Mouse (Mus musculus): ENCODE measurements around the gene Fgf13. TPM values are rescaled to one million over a fixed set of nuclear protein-coding genes. Genes with fewer than 3 reads are reported as not detected.

Fgf13 gene
- polyA plus RNA-seq, 1 experiment = 0.74 TPM

- TF ChIP-seq CTCF (IDR thresholded peaks at IDR 0.05; ENCODE audit: control insufficient read depth, insufficient read depth, insufficient replicate concordance, low read depth, low read length) (no peak), POLR2A (IDR thresholded peaks at IDR 0.05; ENCODE audit: control insufficient read depth, low read depth, low read length) (no peak)
- no peak overlapping the region for H3K4me3 ChIP-seq (ENCODE audit: control insufficient read depth, low read depth, low read length)
- H3K36me3 ChIP-seq (ENCODE audit: control insufficient read depth, insufficient read depth, low read length) = no peaks in the 10 kb centered on the region
- H3K27ac ChIP-seq (ENCODE audit: control insufficient read depth, insufficient read depth, low read depth, low read length) = no peak overlapping the region
- H3K27me3 ChIP-seq (ENCODE audit: control insufficient read depth, insufficient read depth, low read length) = no peaks in the 10 kb centered on the region
- no peaks in the 10 kb centered on the region for H3K4me1 ChIP-seq (ENCODE audit: control insufficient read depth, insufficient read depth, low read length)
These were observed 316.3 kb downstream of the Fgf13 start for GRCm38 (mm10) chrX:59251576-59251975.

GRCm38 (mm10) chrX:59243752-59244151 lies 324.1 kb downstream of the Fgf13 start:
- Histone ChIP-seq H3K36me3 (ENCODE audit: control insufficient read depth, insufficient read depth, low read length) (no peaks in the 10 kb centered on the region), H3K4me3 (ENCODE audit: control insufficient read depth, low read depth, low read length) (no peak overlapping the region), H3K4me1 (ENCODE audit: control insufficient read depth, insufficient read depth, low read length) (no peaks in the 10 kb centered on the region), H3K27me3 (ENCODE audit: control insufficient read depth, insufficient read depth, low read length) (no peaks in the 10 kb centered on the region), H3K27ac (ENCODE audit: control insufficient read depth, insufficient read depth, low read depth, low read length) (no peak overlapping the region)
- TF ChIP-seq POLR2A (IDR thresholded peaks at IDR 0.05; ENCODE audit: control insufficient read depth, low read depth, low read length) (no peak), CTCF (IDR thresholded peaks at IDR 0.05; ENCODE audit: control insufficient read depth, insufficient read depth, insufficient replicate concordance, low read depth, low read length) (no peak)

- TF ChIP-seq POLR2A (IDR thresholded peaks at IDR 0.05; ENCODE audit: control insufficient read depth, low read depth, low read length) = no peak
- no peak for TF ChIP-seq CTCF (IDR thresholded peaks at IDR 0.05; ENCODE audit: control insufficient read depth, insufficient read depth, insufficient replicate concordance, low read depth, low read length)
- H3K4me1 ChIP-seq (ENCODE audit: control insufficient read depth, insufficient read depth, low read length) = no peaks in the 10 kb centered on the region
- H3K4me3 ChIP-seq (ENCODE audit: control insufficient read depth, low read depth, low read length) = no peak overlapping the region
- no peaks in the 10 kb centered on the region for H3K36me3 ChIP-seq (ENCODE audit: control insufficient read depth, insufficient read depth, low read length)
- H3K27ac ChIP-seq (ENCODE audit: control insufficient read depth, insufficient read depth, low read depth, low read length) = no peak overlapping the region
- H3K27me3 ChIP-seq (ENCODE audit: control insufficient read depth, insufficient read depth, low read length) = no peaks in the 10 kb centered on the region
These were observed 324.7 kb downstream of the Fgf13 start for GRCm38 (mm10) chrX:59243176-59243575.

- TF ChIP-seq POLR2A (IDR thresholded peaks at IDR 0.05; ENCODE audit: control insufficient read depth, low read depth, low read length) = no peak
- TF ChIP-seq CTCF (IDR thresholded peaks at IDR 0.05; ENCODE audit: control insufficient read depth, insufficient read depth, insufficient replicate concordance, low read depth, low read length) = no peak
- H3K4me3 ChIP-seq (ENCODE audit: control insufficient read depth, low read depth, low read length) = no peak overlapping the region
- no peaks in the 10 kb centered on the region for H3K36me3 ChIP-seq (ENCODE audit: control insufficient read depth, insufficient read depth, low read length)
- no peaks in the 10 kb centered on the region for H3K27me3 ChIP-seq (ENCODE audit: control insufficient read depth, insufficient read depth, low read length)
- no peak overlapping the region for H3K27ac ChIP-seq (ENCODE audit: control insufficient read depth, insufficient read depth, low read depth, low read length)
- H3K4me1 ChIP-seq (ENCODE audit: control insufficient read depth, insufficient read depth, low read length) = no peaks in the 10 kb centered on the region
These were observed 326.5 kb downstream of the Fgf13 start for GRCm38 (mm10) chrX:59241460-59241747.

- Histone ChIP-seq H3K4me3 (ENCODE audit: control insufficient read depth, low read depth, low read length) (no peak overlapping the region), H3K36me3 (ENCODE audit: control insufficient read depth, insufficient read depth, low read length) (no peaks in the 10 kb centered on the region), H3K27me3 (ENCODE audit: control insufficient read depth, insufficient read depth, low read length) (no peaks in the 10 kb centered on the region), H3K27ac (ENCODE audit: control insufficient read depth, insufficient read depth, low read depth, low read length) (no peak overlapping the region), H3K4me1 (ENCODE audit: control insufficient read depth, insufficient read depth, low read length) (no peaks in the 10 kb centered on the region)
- TF ChIP-seq POLR2A (IDR thresholded peaks at IDR 0.05; ENCODE audit: control insufficient read depth, low read depth, low read length) = no peak
- no peak for TF ChIP-seq CTCF (IDR thresholded peaks at IDR 0.05; ENCODE audit: control insufficient read depth, insufficient read depth, insufficient replicate concordance, low read depth, low read length)
These were observed 327.0 kb downstream of the Fgf13 start for GRCm38 (mm10) chrX:59240683-59241459.

- no peak overlapping the region for H3K27ac ChIP-seq (ENCODE audit: control insufficient read depth, insufficient read depth, low read depth, low read length)
- H3K36me3 ChIP-seq (ENCODE audit: control insufficient read depth, insufficient read depth, low read length) = no peaks in the 10 kb centered on the region
- no peaks in the 10 kb centered on the region for H3K4me1 ChIP-seq (ENCODE audit: control insufficient read depth, insufficient read depth, low read length)
- TF ChIP-seq POLR2A (IDR thresholded peaks at IDR 0.05; ENCODE audit: control insufficient read depth, low read depth, low read length) (no peak), CTCF (IDR thresholded peaks at IDR 0.05; ENCODE audit: control insufficient read depth, insufficient read depth, insufficient replicate concordance, low read depth, low read length) (no peak)
- H3K4me3 ChIP-seq (ENCODE audit: control insufficient read depth, low read depth, low read length) = no peak overlapping the region
- no peaks in the 10 kb centered on the region for H3K27me3 ChIP-seq (ENCODE audit: control insufficient read depth, insufficient read depth, low read length)
These were observed 347.2 kb downstream of the Fgf13 start for GRCm38 (mm10) chrX:59220675-59221074.

GRCm38 (mm10) chrX:59201146-59201545 lies 366.7 kb downstream of the Fgf13 start:
- TF ChIP-seq POLR2A (IDR thresholded peaks at IDR 0.05; ENCODE audit: control insufficient read depth, low read depth, low read length) (no peak), CTCF (IDR thresholded peaks at IDR 0.05; ENCODE audit: control insufficient read depth, insufficient read depth, insufficient replicate concordance, low read depth, low read length) (no peak)
- no peak overlapping the region for H3K4me3 ChIP-seq (ENCODE audit: control insufficient read depth, low read depth, low read length)
- no peaks in the 10 kb centered on the region for H3K27me3 ChIP-seq (ENCODE audit: control insufficient read depth, insufficient read depth, low read length)
- H3K4me1 ChIP-seq (ENCODE audit: control insufficient read depth, insufficient read depth, low read length) = no peaks in the 10 kb centered on the region
- H3K27ac ChIP-seq (ENCODE audit: control insufficient read depth, insufficient read depth, low read depth, low read length) = no peak overlapping the region
- H3K36me3 ChIP-seq (ENCODE audit: control insufficient read depth, insufficient read depth, low read length) = no peaks in the 10 kb centered on the region
